Mouse (Mus musculus): ENCODE results near the gene Hoxd9.

GRCm38 (mm10) chr2:74669230-74669578, 28.3 kb upstream of the Hoxd9 start:
- TF ChIP-seq GATA1 (IDR thresholded peaks at IDR 0.05; ENCODE audit: borderline replicate concordance, low read length) (no peak), FLI1 (IDR thresholded peaks at IDR 0.05; ENCODE audit: low read length) (no peak)

Data from megakaryocyte, embryonic 14.5 days (primary cell).